Mouse (Mus musculus) MEL (cell line): ENCODE data around the gene AI854703. TPM values are rescaled to one million over a fixed set of nuclear protein-coding genes. Genes with fewer than 3 reads are reported as not detected.

ENCODE experiments used
- DNase-seq: peaks from one replicate; pipeline ENCODE4 v3.0.0; 2011; ENCODE audit warnings: low read depth, low spot score
- H3K27ac ChIP-seq: 2 replicates; pipeline ENCODE4 v1.5.1; 2012; ENCODE audit warnings: low read depth, mild to moderate bottlenecking, control low read depth, low read length, moderate library complexity; ENCODE audit not compliant: control insufficient read depth
- H3K27me3 ChIP-seq, 2 experiments: fragments of 150-350 bp in 1 of 2; sonication (generic) in 1 of 2; 2 replicates each; pipeline ENCODE4 v1.6.1; 2012; ENCODE audit warnings: low read length in 2 of 2, mild to moderate bottlenecking in 2 of 2, improper control_type of control experiment in 1 of 2, moderate library complexity in 1 of 2; ENCODE audit not compliant: insufficient read depth in 2 of 2, control insufficient read depth in 1 of 2
- H3K36me3 ChIP-seq, 2 experiments: 2 replicates each; pipeline ENCODE4 v1.6.1; 2012 to 2014; ENCODE audit warnings: low read length in 2 of 2, improper control_type of control experiment in 1 of 2, inconsistent platforms in 1 of 2, mild to moderate bottlenecking in 1 of 2; ENCODE audit not compliant: insufficient read depth in 2 of 2, control insufficient read depth in 1 of 2
- H3K4me1 ChIP-seq, 2 experiments: fragments of 150-350 bp in 1 of 2; sonication (generic) in 1 of 2; 2 replicates each; pipeline ENCODE4 v1.6.1; 2012; ENCODE audit warnings: low read length in 2 of 2, improper control_type of control experiment in 1 of 2, mild to moderate bottlenecking in 1 of 2; ENCODE audit not compliant: insufficient read depth in 2 of 2, control insufficient read depth in 1 of 2
- H3K4me3 ChIP-seq, 2 experiments: fragments of 150-350 bp in 1 of 2; sonication (generic) in 1 of 2; 2 replicates each; pipeline ENCODE4 v1.5.1; 2012; ENCODE audit warnings: low read depth in 2 of 2, low read length in 2 of 2, mild to moderate bottlenecking in 2 of 2, moderate library complexity in 2 of 2, control low read depth in 1 of 2, improper control_type of control experiment in 1 of 2; ENCODE audit not compliant: control insufficient read depth in 1 of 2, insufficient read depth in 1 of 2
- H3K79me2 ChIP-seq: 2 replicates; pipeline ENCODE4 v1.6.1; 2012; ENCODE audit warnings: mild to moderate bottlenecking, low read length, moderate library complexity; ENCODE audit not compliant: control insufficient read depth, poor library complexity, insufficient read depth
- H3K9ac ChIP-seq: 2 replicates; pipeline ENCODE4 v1.6.1; 2012; ENCODE audit warnings: low read depth, mild to moderate bottlenecking, control low read depth, low read length, moderate library complexity; ENCODE audit not compliant: control insufficient read depth, poor library complexity, severe bottlenecking
- H3K9me3 ChIP-seq: fragments of 150-350 bp; sonication (generic); replicated peaks from 2 replicates; pipeline ENCODE4 v1.6.1; 2012; ENCODE audit warnings: mild to moderate bottlenecking, low read length, improper control_type of control experiment, moderate library complexity; ENCODE audit not compliant: insufficient read depth
- CTCF ChIP-seq, 3 experiments: IDR thresholded peaks in 2 of 3; conservative IDR thresholded peaks in 1 of 3; 2 replicates each; pipeline ENCODE4 v1.5.1; 2011 to 2012; ENCODE audit warnings: low read length in 3 of 3, low read depth in 2 of 3, mild to moderate bottlenecking in 2 of 3, improper control_type of control experiment in 1 of 3, inconsistent platforms in 1 of 3, mixed read lengths in 1 of 3, moderate library complexity in 1 of 3; ENCODE audit not compliant: control insufficient read depth in 1 of 3, insufficient read depth in 1 of 3, poor library complexity in 1 of 3, severe bottlenecking in 1 of 3
- ELF1 ChIP-seq: IDR thresholded peaks from 2 replicates; pipeline ENCODE4 v1.6.1; 2014; ENCODE audit warnings: low read depth, mild to moderate bottlenecking, inconsistent platforms, low read length, improper control_type of control experiment, moderate library complexity
- ETS1 ChIP-seq: IDR thresholded peaks from 2 replicates; pipeline ENCODE4 v1.6.1; 2012; ENCODE audit warnings: low read depth, mild to moderate bottlenecking, inconsistent platforms, low read length, improper control_type of control experiment, moderate library complexity
- MEF2A ChIP-seq: IDR thresholded peaks from 2 replicates; pipeline ENCODE4 v1.6.1; 2014; ENCODE audit warnings: low read depth, mild to moderate bottlenecking, inconsistent platforms, low read length, improper control_type of control experiment; ENCODE audit not compliant: poor library complexity, insufficient replicate concordance, severe bottlenecking; ENCODE audit errors: extremely low read depth
- MYB ChIP-seq: IDR thresholded peaks from 2 replicates; pipeline ENCODE4 v1.6.1; 2011; ENCODE audit warnings: mild to moderate bottlenecking, low read depth, low read length, improper control_type of control experiment
- NRF1 ChIP-seq: IDR thresholded peaks from 2 replicates; pipeline ENCODE4 v1.6.1; 2014; ENCODE audit warnings: low read depth, mild to moderate bottlenecking, inconsistent platforms, low read length, improper control_type of control experiment, moderate library complexity; ENCODE audit not compliant: poor library complexity, insufficient read depth, severe bottlenecking
- SIN3A ChIP-seq: IDR thresholded peaks from 2 replicates; pipeline ENCODE4 v1.6.1; 2012; ENCODE audit warnings: low read length, improper control_type of control experiment, inconsistent platforms
- SMC3 ChIP-seq: IDR thresholded peaks from 2 replicates; pipeline ENCODE4 v1.6.1; 2011; ENCODE audit warnings: low read depth, low read length, improper control_type of control experiment
- TBP ChIP-seq: IDR thresholded peaks from 2 replicates; pipeline ENCODE4 v1.8.0; 2011; ENCODE audit warnings: low read depth, low read length, improper control_type of control experiment
- TCF12 ChIP-seq: IDR thresholded peaks from 2 replicates; pipeline ENCODE4 v1.6.1; 2014; ENCODE audit warnings: low read depth, mild to moderate bottlenecking, inconsistent platforms, low read length, improper control_type of control experiment, moderate library complexity
- UBTF ChIP-seq: IDR thresholded peaks from 2 replicates; pipeline ENCODE4 v1.6.1; 2012; ENCODE audit warnings: low read depth, mild to moderate bottlenecking, inconsistent platforms, low read length, improper control_type of control experiment, moderate library complexity, borderline replicate concordance; ENCODE audit not compliant: insufficient read depth
- USF1 ChIP-seq: IDR thresholded peaks from 2 replicates; pipeline ENCODE4 v1.6.1; 2014; ENCODE audit warnings: low read depth, mild to moderate bottlenecking, inconsistent platforms, low read length, improper control_type of control experiment, moderate library complexity
- USF2 ChIP-seq, 2 experiments: IDR thresholded peaks; 2 replicates each; pipeline ENCODE4 v1.6.1; 2011 to 2012; ENCODE audit warnings: improper control_type of control experiment in 2 of 2, low read length in 2 of 2, borderline replicate concordance in 1 of 2, inconsistent platforms in 1 of 2, low read depth in 1 of 2, mild to moderate bottlenecking in 1 of 2; ENCODE audit not compliant: insufficient read depth in 1 of 2
- ZMIZ1 ChIP-seq: IDR thresholded peaks from 2 replicates; pipeline ENCODE4 v1.6.1; 2012; ENCODE audit warnings: low read depth, mild to moderate bottlenecking, inconsistent platforms, low read length, improper control_type of control experiment, moderate library complexity
- polyA plus RNA-seq, 2 experiments: library from polyadenylated mRNA; stranded (reverse) in 1 of 2; unstranded in 1 of 2; fragments of >175 nt in 1 of 2; fragments of >200 nt in 1 of 2; gene quantifications; 2 replicates each; pipeline versions ENCODE4 v1.2.1 to v1.2.4; 2012; ENCODE audit warnings: low replicate concordance in 2 of 2, low read depth in 1 of 2; ENCODE audit not compliant: insufficient read length in 2 of 2, insufficient read depth in 1 of 2, missing spikeins in 1 of 2
- total RNA-seq: library from RNA; depleted of rRNA; stranded (reverse); fragments of 300-350 nt; gene quantifications from 2 replicates; pipeline ENCODE4 v1.2.3, GENCODE M21; 2012

Gene AI854703
- total and polyA plus RNA-seq, 3 experiments = not detected

GRCm38 (mm10) chr6:48589194-48589750 is 37.3 kb upstream of the AI854703 start, which contains the start of gene Gm45021:
Gm45021 (plus strand) TSS chr6:48589610.
- TF ChIP-seq ELF1 (no peak), SIN3A (no peak), USF2 (IDR thresholded peaks at IDR 0.05; ENCODE audit: borderline replicate concordance in 1 of 2, insufficient read depth in 1 of 2, low read depth in 1 of 2, low read length in 2 of 2) (no peak), SMC3 (no peak), CTCF (IDR thresholded peaks at IDR 0.05 in 2 of 3, conservative IDR thresholded peaks at IDR 0.05 in 1 of 3; ENCODE audit: control insufficient read depth in 1 of 3, insufficient read depth in 1 of 3, low read depth in 2 of 3, low read length in 3 of 3, poor library complexity in 1 of 3, severe bottlenecking in 1 of 3) (no peak), ZMIZ1 (no peak), TBP (no peak)
- DNase-seq = no peak

GRCm38 (mm10) chr6:48591221-48591845 is 35.2 kb upstream of the AI854703 start:
- DNase-seq = no peak
- H3K4me1 ChIP-seq = no peaks in the 10 kb centered on the region
- no peaks in the 10 kb centered on the region for H3K27me3 ChIP-seq
- TF ChIP-seq ETS1 (no peak), MEF2A (no peak), UBTF (no peak), USF1 (no peak)
- H3K27ac ChIP-seq = no peak overlapping the region
- no peaks in the 10 kb centered on the region for H3K9me3 ChIP-seq
- H3K9ac ChIP-seq = no peak overlapping the region
- H3K4me3 ChIP-seq = no peak overlapping the region
- H3K79me2 ChIP-seq = no peaks in the 10 kb centered on the region
- H3K36me3 ChIP-seq = no peaks in the 10 kb centered on the region

More at GRCm38 (mm10) chr6:48589194-48589750, 37.3 kb upstream of the AI854703 start, which contains the start of gene Gm45021:
- no peaks in the 10 kb centered on the region for H3K36me3 ChIP-seq
- no peak within 1 kb of the TSS for H3K9ac ChIP-seq
- no peaks in the 10 kb centered on the region for H3K27me3 ChIP-seq
- no peaks in the 10 kb centered on the region for H3K9me3 ChIP-seq
- H3K4me1 ChIP-seq = no peaks in the 10 kb centered on the region
- H3K79me2 ChIP-seq = no peaks in the 10 kb centered on the region
- H3K4me3 ChIP-seq = no peak within 1 kb of the TSS
- no peak within 1 kb of the TSS for H3K27ac ChIP-seq

- Histone ChIP-seq H3K4me1 (no peaks in the 10 kb centered on the region), H3K27me3 (no peaks in the 10 kb centered on the region), H3K4me3 (no peak overlapping the region), H3K79me2 (no peaks in the 10 kb centered on the region), H3K9ac (no peak overlapping the region), H3K36me3 (no peaks in the 10 kb centered on the region), H3K27ac (no peak overlapping the region), H3K9me3 (no peaks in the 10 kb centered on the region)
- no peak for DNase-seq
- TF ChIP-seq USF2 (IDR thresholded peaks at IDR 0.05; ENCODE audit: borderline replicate concordance in 1 of 2, insufficient read depth in 1 of 2, low read depth in 1 of 2, low read length in 2 of 2) (no peak), ZMIZ1 (no peak), NRF1 (no peak), TCF12 (no peak), MYB (no peak)
Observed at GRCm38 (mm10) chr6:48591871-48592270, 34.7 kb upstream of the AI854703 start.
